Mouse (Mus musculus): Measurements from ENCODE around the gene Cyfip2. TPM values are rescaled to one million over a fixed set of nuclear protein-coding genes. Genes with fewer than 3 reads are reported as not detected.

The Cyfip2 gene
- total RNA-seq, 2 experiments from 2014 or later: 530 to 540 TPM

- Histone ChIP-seq H3K4me3 (no peak overlapping the region), H3K27ac (no peak overlapping the region)
- DNase-seq (ENCODE audit: low spot score in 2 of 2): no peak
- no peak for TF ChIP-seq CTCF (conservative IDR thresholded peaks at IDR 0.05)
Observed at GRCm38 (mm10) chr11:46314534-46314933, 1.9 kb upstream of the Cyfip2 start.

GRCm38 (mm10) chr11:46313851-46314250 lies 1.2 kb upstream of the Cyfip2 start:
- H3K4me3 ChIP-seq: no peak overlapping the region
- 0 out of 2 replicates have a peak overlapping the region, but pooled peaks have one; percentile 7 for H3K27ac ChIP-seq
- peak in 1 of 2 experiments; percentile 30 for DNase-seq (ENCODE audit: low spot score in 2 of 2)
- TF ChIP-seq CTCF (conservative IDR thresholded peaks at IDR 0.05): no peak

GRCm38 (mm10) chr11:46311703-46312522 lies 746 bp downstream of the Cyfip2 start:
- peak overlapping the region; percentile 94 for H3K27ac ChIP-seq
- peak; percentile 22; the same call in 1 of the 2 replicates for TF ChIP-seq CTCF (conservative IDR thresholded peaks at IDR 0.05)
- peak; percentile 53 to 56 for DNase-seq (ENCODE audit: low spot score in 2 of 2)
- H3K4me3 ChIP-seq: peak overlapping the region; percentile 76

GRCm38 (mm10) chr11:46311181-46311702 lies 1.4 kb downstream of the Cyfip2 start:
- no peak for TF ChIP-seq CTCF (conservative IDR thresholded peaks at IDR 0.05)
- DNase-seq (ENCODE audit: low spot score in 2 of 2): no peak
- Histone ChIP-seq H3K27ac (peak overlapping the region; percentile 94), H3K4me3 (peak overlapping the region; percentile 76)

GRCm38 (mm10) chr11:46310647-46311063 lies 2.0 kb downstream of the Cyfip2 start:
- H3K27ac ChIP-seq: peak overlapping the region; percentile 94
- TF ChIP-seq CTCF (conservative IDR thresholded peaks at IDR 0.05): no peak
- DNase-seq (ENCODE audit: low spot score in 2 of 2): peak in 1 of 2 experiments; percentile 47

GRCm38 (mm10) chr11:46309808-46310555 lies 2.7 kb downstream of the Cyfip2 start:
- no peak for TF ChIP-seq CTCF (conservative IDR thresholded peaks at IDR 0.05)
- H3K27ac ChIP-seq: peak overlapping the region; percentile 82
- no peak for DNase-seq (ENCODE audit: low spot score in 2 of 2)
- peak overlapping the region; percentile 76 for H3K4me3 ChIP-seq

More at GRCm38 (mm10) chr11:46310647-46311063, 2.0 kb downstream of the Cyfip2 start:
- peak overlapping the region; percentile 76 for H3K4me3 ChIP-seq

- TF ChIP-seq CTCF (conservative IDR thresholded peaks at IDR 0.05): no peak
- Histone ChIP-seq H3K4me3 (peak overlapping the region; percentile 76), H3K27ac (peak overlapping the region; percentile 82)
- DNase-seq (ENCODE audit: low spot score in 2 of 2): no peak
Observed at GRCm38 (mm10) chr11:46309111-46309741, 3.4 kb downstream of the Cyfip2 start.

- no peak for TF ChIP-seq CTCF (conservative IDR thresholded peaks at IDR 0.05)
- peak overlapping the region; percentile 82 for H3K27ac ChIP-seq
- DNase-seq (ENCODE audit: low spot score in 2 of 2): no peak
- peak overlapping the region; percentile 76 for H3K4me3 ChIP-seq
Observed at GRCm38 (mm10) chr11:46308271-46308974, 4.2 kb downstream of the Cyfip2 start.

GRCm38 (mm10) chr11:46307768-46308167 lies 4.9 kb downstream of the Cyfip2 start:
- H3K4me3 ChIP-seq: no peak overlapping the region
- no peak for DNase-seq (ENCODE audit: low spot score in 2 of 2)
- H3K27ac ChIP-seq: no peak overlapping the region
- TF ChIP-seq CTCF (conservative IDR thresholded peaks at IDR 0.05): no peak

GRCm38 (mm10) chr11:46306776-46307175 lies 5.9 kb downstream of the Cyfip2 start:
- Histone ChIP-seq H3K27ac (0 out of 2 replicates have a peak overlapping the region, but pooled peaks have one; percentile 62), H3K4me3 (no peak overlapping the region; the same call in 1 of the 2 replicates)
- no peak for DNase-seq (ENCODE audit: low spot score in 2 of 2)
- TF ChIP-seq CTCF (conservative IDR thresholded peaks at IDR 0.05): no peak

- no peak for TF ChIP-seq CTCF (conservative IDR thresholded peaks at IDR 0.05)
- Histone ChIP-seq H3K4me3 (peak overlapping the region; percentile 8; the same call in 1 of the 2 replicates), H3K27ac (peak overlapping the region; percentile 62; the same call in 1 of the 2 replicates)
- DNase-seq (ENCODE audit: low spot score in 2 of 2): no peak
Observed at GRCm38 (mm10) chr11:46305881-46306520, 6.7 kb downstream of the Cyfip2 start.

All from layer of hippocampus, adult 2 months (tissue).